Mouse (Mus musculus) embryo, embryonic 10.5 days (tissue): ENCODE data around the gene Sigirr.

ENCODE experiments used
- DNase-seq: peaks from one replicate; pipeline ENCODE4 v3.0.0-alpha.2; 2015; ENCODE audit warnings: low spot score

Gene Sigirr

GRCm38 (mm10) chr7:141099911-141100691 lies at the start of gene Sigirr:
Gene Sigirr, minus strand, starts transcription at chr7:141100572.
- DNase-seq: peak; percentile 56

- DNase-seq: no peak
Measured at GRCm38 (mm10) chr7:141148639-141149038, 48.3 kb upstream of the Sigirr start.

- no peak for DNase-seq
Measured at GRCm38 (mm10) chr7:141147044-141147443, 46.7 kb upstream of the Sigirr start.

- DNase-seq: no peak
Measured at GRCm38 (mm10) chr7:141146043-141146595, 45.7 kb upstream of the Sigirr start.

- no peak for DNase-seq
Measured at GRCm38 (mm10) chr7:141145403-141145802, 45.0 kb upstream of the Sigirr start.

- DNase-seq: no peak
Measured at GRCm38 (mm10) chr7:141144650-141145049, 44.3 kb upstream of the Sigirr start.

GRCm38 (mm10) chr7:141143861-141144260 lies 43.5 kb upstream of the Sigirr start:
- no peak for DNase-seq

- DNase-seq: peak; percentile 59
Measured at GRCm38 (mm10) chr7:141143112-141143511, 42.7 kb upstream of the Sigirr start.

GRCm38 (mm10) chr7:141141326-141141725 lies 41.0 kb upstream of the Sigirr start:
- DNase-seq: no peak

- no peak for DNase-seq
Measured at GRCm38 (mm10) chr7:141131904-141132755, 31.8 kb upstream of the Sigirr start.

- peak; percentile 97 for DNase-seq
Measured at GRCm38 (mm10) chr7:141131024-141131820, 30.9 kb upstream of the Sigirr start.

- no peak for DNase-seq
Measured at GRCm38 (mm10) chr7:141123517-141123856, 23.1 kb upstream of the Sigirr start.

- DNase-seq: peak; percentile 100
Measured at GRCm38 (mm10) chr7:141122689-141123516, 22.5 kb upstream of the Sigirr start.

- peak; percentile 48 for DNase-seq
Measured at GRCm38 (mm10) chr7:141122245-141122644, 21.9 kb upstream of the Sigirr start, which contains the start of gene Ptdss2. Gene Ptdss2, plus strand, starts transcription at chr7:141122382.

GRCm38 (mm10) chr7:141121051-141121531 lies 20.7 kb upstream of the Sigirr start:
- DNase-seq: no peak

- no peak for DNase-seq
Measured at GRCm38 (mm10) chr7:141120605-141121004, 20.2 kb upstream of the Sigirr start.

- no peak for DNase-seq
Measured at GRCm38 (mm10) chr7:141119487-141119886, 19.1 kb upstream of the Sigirr start.

- no peak for DNase-seq
Measured at GRCm38 (mm10) chr7:141117636-141118035, 17.3 kb upstream of the Sigirr start, which contains the start of gene Ano9. Gene Ano9, minus strand, starts transcription at chr7:141117806.

- no peak for DNase-seq
Measured at GRCm38 (mm10) chr7:141115874-141116273, 15.5 kb upstream of the Sigirr start.

GRCm38 (mm10) chr7:141103161-141103560 lies 2.8 kb upstream of the Sigirr start:
- DNase-seq: no peak

GRCm38 (mm10) chr7:141097177-141097576 lies 3.2 kb downstream of the Sigirr start:
- no peak for DNase-seq
